Mouse (Mus musculus) ES-E14 (cell line): Measurements from ENCODE around the gene Serpinb11.

Source experiments
- MAFK ChIP-seq: IDR thresholded peaks from 2 replicates; pipeline ENCODE4 v1.6.1; 2014; ENCODE audit warnings: mild to moderate bottlenecking, low read depth, low read length, inconsistent platforms; ENCODE audit not compliant: insufficient read depth
- ZC3H11A ChIP-seq: IDR thresholded peaks from 2 replicates; pipeline ENCODE4 v1.6.1; 2012; ENCODE audit warnings: low read depth, mild to moderate bottlenecking, inconsistent platforms, low read length, borderline replicate concordance

GRCm38 (mm10) chr1:107351115-107351514 lies 9.9 kb upstream of the Serpinb11 start:
- no peak for TF ChIP-seq ZC3H11A
- no peak for TF ChIP-seq MAFK
